Mouse (Mus musculus): ENCODE data around the gene Mindy4.

- TF ChIP-seq EP300 (IDR thresholded peaks at IDR 0.05; ENCODE audit: low read depth): no peak
- TF ChIP-seq CTCF (IDR thresholded peaks at IDR 0.05; ENCODE audit: low read depth): no peak
Observed at GRCm38 (mm10) chr6:55273463-55273862, 70.3 kb downstream of the Mindy4 start.
